Mouse (Mus musculus): Measurements from ENCODE around the gene Tuba8. TPM values are rescaled to one million over a fixed set of nuclear protein-coding genes. Genes with fewer than 3 reads are reported as not detected.

Tuba8 gene
- polyA plus RNA-seq, 1 experiment, result 5.4 TPM

DNA sequence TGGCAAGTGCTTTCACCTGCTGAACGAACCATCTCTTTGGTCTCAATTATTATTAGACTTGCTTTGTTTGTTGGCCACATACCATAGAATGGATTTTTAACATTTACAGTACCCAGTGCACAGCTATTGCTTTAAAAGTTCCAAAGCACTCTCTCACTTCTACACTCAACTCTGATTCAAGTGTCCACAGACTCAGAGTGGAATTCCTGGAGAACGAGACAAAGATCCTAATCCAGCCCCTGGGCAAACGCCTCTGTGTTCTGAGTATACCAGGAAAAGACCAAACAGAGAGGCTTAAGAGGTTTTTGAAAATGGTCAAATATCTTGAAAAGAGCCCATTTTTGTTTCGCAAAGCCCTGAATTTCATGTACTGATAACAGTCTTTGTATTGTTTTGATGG lies 2.5 kb downstream of the Tuba8 start:
- Histone ChIP-seq H3K27ac (ENCODE audit: insufficient read depth, low read length) (no peak overlapping the region), H3K4me1 (ENCODE audit: control insufficient read depth, insufficient read depth, low read length) (0 out of 2 replicates have a peak, but pooled peaks cover 2% of the 10 kb centered on the region), H3K4me3 (ENCODE audit: insufficient read depth, low read length) (no peak overlapping the region)
- TF ChIP-seq CTCF (IDR thresholded peaks at IDR 0.05; ENCODE audit: extremely low read depth, insufficient read depth, low read length) (no peak), POLR2A (IDR thresholded peaks at IDR 0.05; ENCODE audit: extremely low read depth, insufficient read depth, low read length) (no peak)

DNA sequence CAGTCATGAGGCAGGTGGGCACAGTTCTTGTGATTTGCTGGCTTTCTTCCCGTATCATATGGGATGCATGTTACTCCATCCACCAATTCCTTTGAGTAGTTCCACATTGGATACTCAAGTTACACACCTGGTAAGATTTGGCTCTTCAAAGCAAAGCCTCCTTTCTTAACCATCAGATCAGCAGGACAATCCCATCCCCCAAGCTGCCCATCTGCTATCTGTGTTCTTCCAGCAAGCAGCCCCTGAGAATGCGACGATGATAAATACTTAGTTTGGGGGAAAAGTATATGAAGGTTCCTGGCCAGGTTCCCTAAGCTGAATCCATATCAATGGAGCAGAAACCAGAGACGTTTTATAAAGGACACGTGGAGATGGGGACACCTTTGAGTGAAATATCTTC lies 3.7 kb downstream of the Tuba8 start:
- no peak for TF ChIP-seq POLR2A (IDR thresholded peaks at IDR 0.05; ENCODE audit: extremely low read depth, insufficient read depth, low read length)
- TF ChIP-seq CTCF (IDR thresholded peaks at IDR 0.05; ENCODE audit: extremely low read depth, insufficient read depth, low read length), result no peak
- Histone ChIP-seq H3K4me1 (ENCODE audit: control insufficient read depth, insufficient read depth, low read length) (0 out of 2 replicates have a peak, but pooled peaks cover 2% of the 10 kb centered on the region), H3K4me3 (ENCODE audit: insufficient read depth, low read length) (no peak overlapping the region), H3K27ac (ENCODE audit: insufficient read depth, low read length) (no peak overlapping the region)

- H3K4me1 ChIP-seq (ENCODE audit: control insufficient read depth, insufficient read depth, low read length), result 0 out of 2 replicates have a peak, but pooled peaks cover 2% of the 10 kb centered on the region
- TF ChIP-seq POLR2A (IDR thresholded peaks at IDR 0.05; ENCODE audit: extremely low read depth, insufficient read depth, low read length), result no peak
- TF ChIP-seq CTCF (IDR thresholded peaks at IDR 0.05; ENCODE audit: extremely low read depth, insufficient read depth, low read length), result no peak
- H3K4me3 ChIP-seq (ENCODE audit: insufficient read depth, low read length), result no peak overlapping the region
- no peak overlapping the region for H3K27ac ChIP-seq (ENCODE audit: insufficient read depth, low read length)
Observed at GRCm38 (mm10) chr6:121214667-121215330, 4.3 kb downstream of the Tuba8 start.

DNA sequence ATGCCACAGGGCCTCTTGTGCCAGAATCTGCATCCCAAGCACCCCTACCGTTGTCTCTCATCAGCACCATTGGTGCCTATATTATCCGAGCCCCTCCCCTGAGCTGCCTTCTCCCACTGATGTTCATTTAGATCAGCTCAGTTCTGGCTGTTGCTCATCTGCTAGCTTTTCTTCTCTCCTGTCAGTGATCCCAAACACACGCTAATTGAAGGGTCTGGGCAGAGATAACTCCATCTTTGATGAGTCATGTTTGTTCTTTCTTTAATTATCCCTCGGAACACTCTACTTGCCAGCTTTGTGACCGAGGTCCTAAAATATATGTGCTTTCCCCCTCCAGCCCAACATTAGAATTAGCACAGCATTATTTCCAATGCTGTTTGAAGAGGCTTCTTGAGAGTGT lies 4.8 kb downstream of the Tuba8 start:
- no peak overlapping the region for H3K4me3 ChIP-seq (ENCODE audit: insufficient read depth, low read length)
- 0 out of 2 replicates have a peak, but pooled peaks cover 2% of the 10 kb centered on the region for H3K4me1 ChIP-seq (ENCODE audit: control insufficient read depth, insufficient read depth, low read length)
- no peak for TF ChIP-seq CTCF (IDR thresholded peaks at IDR 0.05; ENCODE audit: extremely low read depth, insufficient read depth, low read length)
- TF ChIP-seq POLR2A (IDR thresholded peaks at IDR 0.05; ENCODE audit: extremely low read depth, insufficient read depth, low read length), result no peak
- no peak overlapping the region for H3K27ac ChIP-seq (ENCODE audit: insufficient read depth, low read length)

DNA sequence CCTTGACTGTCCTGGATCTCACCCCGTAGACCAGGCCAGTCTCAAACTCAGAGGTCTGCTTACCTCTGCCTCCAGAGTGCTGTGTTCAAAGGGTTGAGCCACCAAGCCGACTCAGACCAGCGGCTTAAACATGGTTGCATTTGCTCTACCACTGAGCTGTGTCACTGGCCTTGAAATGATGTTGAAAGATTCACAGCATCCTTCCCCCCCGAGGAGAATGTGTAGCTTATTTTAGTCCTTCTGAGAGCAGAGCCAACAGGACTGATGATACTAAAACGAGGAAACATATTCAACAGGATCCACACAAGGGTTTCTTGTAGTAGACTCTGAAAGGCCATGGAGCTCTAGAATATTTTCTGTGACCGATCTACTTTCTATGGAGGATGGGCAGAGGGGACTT lies 5.4 kb downstream of the Tuba8 start:
- Histone ChIP-seq H3K27ac (ENCODE audit: insufficient read depth, low read length) (no peak overlapping the region), H3K4me3 (ENCODE audit: insufficient read depth, low read length) (no peak overlapping the region), H3K4me1 (ENCODE audit: control insufficient read depth, insufficient read depth, low read length) (0 out of 2 replicates have a peak, but pooled peaks cover 2% of the 10 kb centered on the region)
- no peak for TF ChIP-seq POLR2A (IDR thresholded peaks at IDR 0.05; ENCODE audit: extremely low read depth, insufficient read depth, low read length)
- TF ChIP-seq CTCF (IDR thresholded peaks at IDR 0.05; ENCODE audit: extremely low read depth, insufficient read depth, low read length), result no peak

DNA sequence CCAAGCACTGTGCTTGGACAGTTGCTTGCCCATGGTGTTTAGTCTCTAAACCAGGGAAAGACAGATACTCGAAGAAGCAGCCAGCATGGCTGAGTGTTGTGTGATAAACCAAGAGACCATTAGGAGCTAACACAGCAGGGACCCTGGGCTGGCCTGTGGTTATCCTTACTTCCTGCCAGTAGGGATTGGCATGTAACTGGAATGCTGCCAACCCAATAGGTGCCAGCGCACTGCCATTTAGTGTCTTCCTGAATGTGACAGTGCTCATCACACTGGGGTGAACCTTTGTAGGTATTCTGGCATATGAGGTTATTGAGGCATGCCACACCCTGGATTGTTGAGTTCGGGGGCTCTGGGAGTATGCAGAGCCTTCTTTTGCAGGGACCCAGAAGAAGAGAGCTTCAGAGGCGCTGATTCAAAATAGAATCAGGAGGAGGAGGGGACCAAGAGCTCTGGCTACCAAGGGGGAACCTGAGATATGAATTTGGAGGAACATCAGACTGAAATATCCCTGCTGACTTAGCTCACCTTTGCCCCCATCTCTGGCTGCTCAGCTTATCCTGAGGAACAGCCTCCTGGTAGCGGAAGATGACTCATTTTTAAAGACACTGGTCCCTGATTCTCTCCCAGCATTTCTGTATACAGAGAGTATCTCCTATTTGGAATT lies 6.2 kb downstream of the Tuba8 start:
- no peak overlapping the region for H3K27ac ChIP-seq (ENCODE audit: insufficient read depth, low read length)
- 0 out of 2 replicates have a peak, but pooled peaks cover 2% of the 10 kb centered on the region for H3K4me1 ChIP-seq (ENCODE audit: control insufficient read depth, insufficient read depth, low read length)
- no peak overlapping the region for H3K4me3 ChIP-seq (ENCODE audit: insufficient read depth, low read length)
- TF ChIP-seq CTCF (IDR thresholded peaks at IDR 0.05; ENCODE audit: extremely low read depth, insufficient read depth, low read length) (no peak), POLR2A (IDR thresholded peaks at IDR 0.05; ENCODE audit: extremely low read depth, insufficient read depth, low read length) (no peak)

GRCm38 (mm10) chr6:121218002-121218401 lies 7.5 kb downstream of the Tuba8 start:
- no peak overlapping the region for H3K27ac ChIP-seq (ENCODE audit: insufficient read depth, low read length)
- no peak overlapping the region for H3K4me3 ChIP-seq (ENCODE audit: insufficient read depth, low read length)
- 0 out of 2 replicates have a peak, but pooled peaks cover 2% of the 10 kb centered on the region for H3K4me1 ChIP-seq (ENCODE audit: control insufficient read depth, insufficient read depth, low read length)
- no peak for TF ChIP-seq CTCF (IDR thresholded peaks at IDR 0.05; ENCODE audit: extremely low read depth, insufficient read depth, low read length)
- TF ChIP-seq POLR2A (IDR thresholded peaks at IDR 0.05; ENCODE audit: extremely low read depth, insufficient read depth, low read length), result no peak

GRCm38 (mm10) chr6:121219406-121219805 lies 8.9 kb downstream of the Tuba8 start:
- Histone ChIP-seq H3K4me3 (ENCODE audit: insufficient read depth, low read length) (no peak overlapping the region), H3K4me1 (ENCODE audit: control insufficient read depth, insufficient read depth, low read length) (0 out of 2 replicates have a peak, but pooled peaks cover 2% of the 10 kb centered on the region), H3K27ac (ENCODE audit: insufficient read depth, low read length) (no peak overlapping the region)
- TF ChIP-seq CTCF (IDR thresholded peaks at IDR 0.05; ENCODE audit: extremely low read depth, insufficient read depth, low read length) (no peak), POLR2A (IDR thresholded peaks at IDR 0.05; ENCODE audit: extremely low read depth, insufficient read depth, low read length) (no peak)

GRCm38 (mm10) chr6:121220181-121220580 lies 9.7 kb downstream of the Tuba8 start:
- H3K4me3 ChIP-seq (ENCODE audit: insufficient read depth, low read length), result no peak overlapping the region
- no peak for TF ChIP-seq CTCF (IDR thresholded peaks at IDR 0.05; ENCODE audit: extremely low read depth, insufficient read depth, low read length)
- 0 out of 2 replicates have a peak, but pooled peaks cover 2% of the 10 kb centered on the region for H3K4me1 ChIP-seq (ENCODE audit: control insufficient read depth, insufficient read depth, low read length)
- H3K27ac ChIP-seq (ENCODE audit: insufficient read depth, low read length), result no peak overlapping the region

All from cortical plate, adult 2 months (tissue).